ENCODE assay signal across 20 mouse cellular contexts in genomic region chr1:138188131-138188530, GRCm38 (mm10). TPM values are rescaled to one million over a fixed set of nuclear protein-coding genes. Genes with fewer than 3 reads are reported as not detected.
A peak's percentile ranks its signal among the peaks of the same experiment; 100 is the strongest.
DNase-seq lines count a peak whose midpoint lies in the region; ATAC-seq lines count a peak whose summit lies in the region.
"Had no signal": no experiment of that assay in that cellular context is flagged by ENCODE, and none has a peak within 500 bp of the region (broad histone marks: within the 10 kb centered on the region; RNA-seq: fewer than 3 reads in every experiment).

No protein-coding gene starts in this region.

- no peak for ATAC-seq in erythroid progenitor cell, adult 5-6 weeks (replicated peaks; ENCODE audit: low FRiP score, poor library complexity, severe bottlenecking)
- ATAC-seq: forebrain, embryonic 14.5 days; forebrain, embryonic 16.5 days; Patski had no signal

- DNase-seq in thymus, postnatal 25 days = peak; percentile 34
- DNase-seq in thymus, postnatal 4 days = no peak
- DNase-seq in T-cell, adult 2 months (ENCODE audit: low spot score) = peak; percentile 70
- peak; percentile 71 for DNase-seq in naive thymus-derived CD4-positive, alpha-beta T cell, adult 2 months (ENCODE audit: low read depth)
- DNase-seq in urinary bladder, adult 2 months (ENCODE audit: low spot score) = no peak
- no peak for DNase-seq in urinary bladder, postnatal 14 days (ENCODE audit: low spot score)
- DNase-seq: adrenal gland, adult 2 months; adrenal gland, postnatal 10 days; adrenal gland, postnatal 25 days; cerebellum, adult 11-12 months; cerebellum, adult 2 months; cerebellum, adult 9-10 months; cerebellum, postnatal 10 days; cerebellum, postnatal 25 days had no signal

RNA-seq across cellular contexts. Expression of gene Ptprc, which starts 12.6 kb away (rescaled TPM):
- 101 and 117 TPM in 2 replicates for total RNA-seq in erythroid progenitor cell, adult 5-6 weeks (2015; ENCODE audit: low replicate concordance)
- 55.3 and 66.4 TPM in 2 replicates for total RNA-seq in erythroid progenitor cell, adult 5-6 weeks (2017; ENCODE audit: low replicate concordance)
- 11.8 and 12.3 TPM in 2 replicates for polyA plus RNA-seq in urinary bladder, adult 2 months (2012; rRNA removed)
- polyA plus RNA-seq: C2C12, G1E had no signal

Comparison
In these comparisons a context has a peak if more than half of its experiments do, and no peak if none do; other contexts are left out.
1. DNase-seq: peak in thymus, postnatal 25 days (single experiment), T-cell, adult 2 months (single experiment) and naive thymus-derived CD4-positive, alpha-beta T cell, adult 2 months (single experiment); none in thymus, postnatal 4 days (single experiment), urinary bladder, adult 2 months (single experiment) and urinary bladder, postnatal 14 days (single experiment).